25 mouse cellular contexts compared by ENCODE assay signal in the genomic region with DNA sequence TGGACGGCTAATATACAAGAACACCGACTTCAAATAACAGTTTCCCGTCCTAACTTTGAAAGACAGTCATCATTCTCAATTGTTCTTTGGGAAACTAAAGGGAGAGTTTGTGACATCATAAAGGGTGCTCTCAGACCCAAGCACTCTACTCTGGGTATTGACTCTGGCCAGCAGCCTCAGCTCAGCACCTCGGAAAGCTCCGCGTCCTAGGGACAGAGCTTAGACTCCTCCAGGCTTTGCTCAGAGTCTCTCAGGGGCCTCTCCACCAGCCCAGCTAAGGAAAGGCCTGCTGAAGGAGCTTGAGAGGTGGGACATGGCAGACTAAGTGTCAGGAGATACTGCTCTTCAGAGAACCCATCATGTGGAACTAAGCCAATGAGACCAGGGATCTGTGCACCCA. TPM values are rescaled to one million over a fixed set of nuclear protein-coding genes. Genes with fewer than 3 reads are reported as not detected.
A peak's percentile ranks its signal among the peaks of the same experiment; 100 is the strongest.
DNase-seq lines count a peak whose midpoint lies in the region; ATAC-seq and TF ChIP-seq lines count a peak whose summit lies in the region.
"Had no signal": no experiment of that assay in that cellular context is flagged by ENCODE, and none has a peak within 500 bp of the region (broad histone marks: within the 10 kb centered on the region; RNA-seq: fewer than 3 reads in every experiment).

No protein-coding gene starts in this region.

- no peak for TF ChIP-seq CTCF in intestine, postnatal 0 days (IDR thresholded peaks at IDR 0.05; ENCODE audit: low read depth)
- no peak for TF ChIP-seq CTCF in stomach, postnatal 0 days (IDR thresholded peaks at IDR 0.05; ENCODE audit: low read depth)

- H3K4me2 ChIP-seq in intestine, embryonic 14.5 days (ENCODE audit: low read length) = no peak overlapping the region
- H3K4me2 ChIP-seq in intestine, postnatal 0 days (replicated peaks; ENCODE audit: low read depth) = no peak overlapping the region
- no peak overlapping the region for H3K4me2 ChIP-seq in lung, embryonic 16.5 days (ENCODE audit: low read depth, low read length)
- H3K4me2 ChIP-seq in stomach, postnatal 0 days (replicated peaks; ENCODE audit: low read depth) = no peak overlapping the region
- H3K4me2 ChIP-seq: forebrain, embryonic 13.5 days; heart, embryonic 13.5 days; midbrain, embryonic 11.5 days; neural tube, embryonic 13.5 days; stomach, embryonic 15.5 days had no signal

- H3K9ac ChIP-seq in intestine, embryonic 14.5 days (ENCODE audit: low read length) = no peak overlapping the region
- no peak overlapping the region for H3K9ac ChIP-seq in intestine, postnatal 0 days (ENCODE audit: low read depth, low read length)
- no peak overlapping the region for H3K9ac ChIP-seq in lung, embryonic 16.5 days (ENCODE audit: low read length)
- no peak overlapping the region for H3K9ac ChIP-seq in stomach, postnatal 0 days (ENCODE audit: low read length)
- H3K9ac ChIP-seq: heart, embryonic 13.5 days; neural tube, embryonic 13.5 days; stomach, embryonic 15.5 days had no signal

- no peaks in the 10 kb centered on the region for H3K36me3 ChIP-seq in intestine, embryonic 14.5 days (ENCODE audit: control insufficient read depth, insufficient read depth, low read length)
- H3K36me3 ChIP-seq in intestine, postnatal 0 days (ENCODE audit: control insufficient read depth, insufficient read depth) = no peaks in the 10 kb centered on the region
- H3K36me3 ChIP-seq in lung, embryonic 16.5 days (ENCODE audit: control insufficient read depth, insufficient read depth, low read length) = no peaks in the 10 kb centered on the region
- no peaks in the 10 kb centered on the region for H3K36me3 ChIP-seq in stomach, postnatal 0 days (ENCODE audit: control insufficient read depth, insufficient read depth, low read length)
- H3K36me3 ChIP-seq: heart, embryonic 13.5 days; neural tube, embryonic 13.5 days; stomach, embryonic 15.5 days had no signal

- H3K4me1 ChIP-seq in intestine, embryonic 14.5 days (replicated peaks; ENCODE audit: control insufficient read depth, insufficient read depth, low read length) = no peaks in the 10 kb centered on the region
- H3K4me1 ChIP-seq in intestine, postnatal 0 days (replicated peaks; ENCODE audit: control insufficient read depth, insufficient read depth, low read length) = no peaks in the 10 kb centered on the region
- H3K4me1 ChIP-seq in lung, embryonic 16.5 days (replicated peaks; ENCODE audit: control insufficient read depth, insufficient read depth, low read length) = no peaks in the 10 kb centered on the region
- H3K4me1 ChIP-seq in stomach, postnatal 0 days (replicated peaks; ENCODE audit: control insufficient read depth, insufficient read depth) = no peaks in the 10 kb centered on the region
- H3K4me1 ChIP-seq: forebrain, embryonic 13.5 days; neural tube, embryonic 13.5 days; stomach, embryonic 15.5 days had no signal

- H3K4me3 ChIP-seq in intestine, embryonic 14.5 days (ENCODE audit: low read depth, low read length) = no peak overlapping the region
- no peak overlapping the region for H3K4me3 ChIP-seq in intestine, postnatal 0 days (ENCODE audit: low read depth, low read length)
- no peak overlapping the region for H3K4me3 ChIP-seq in lung, embryonic 16.5 days (ENCODE audit: low read length)
- no peak overlapping the region for H3K4me3 ChIP-seq in stomach, postnatal 0 days (ENCODE audit: low read depth, low read length)
- H3K4me3 ChIP-seq: forebrain, embryonic 13.5 days; heart, embryonic 13.5 days; neural tube, embryonic 13.5 days; stomach, embryonic 15.5 days had no signal

- no peaks in the 10 kb centered on the region for H3K27me3 ChIP-seq in intestine, embryonic 14.5 days (replicated peaks; ENCODE audit: control insufficient read depth, insufficient read depth, low read length)
- no peaks in the 10 kb centered on the region for H3K27me3 ChIP-seq in intestine, postnatal 0 days (replicated peaks; ENCODE audit: control insufficient read depth, insufficient read depth, low read length)
- H3K27me3 ChIP-seq in lung, embryonic 16.5 days (ENCODE audit: control insufficient read depth, insufficient read depth, low read depth, low read length) = no peaks in the 10 kb centered on the region
- H3K27me3 ChIP-seq in stomach, postnatal 0 days (ENCODE audit: control insufficient read depth, insufficient read depth, low read length) = no peaks in the 10 kb centered on the region
- H3K27me3 ChIP-seq: forebrain, embryonic 13.5 days; heart, embryonic 13.5 days; neural tube, embryonic 13.5 days; stomach, embryonic 15.5 days had no signal

- DNase-seq in intestine, embryonic 14.5 days (ENCODE audit: low spot score) = peak; percentile 71
- DNase-seq in lung, postnatal 36 days = no peak
- DNase-seq in ZHBTc4 (ENCODE audit: low read depth, low spot score) = peak; percentile 57
- no peak for DNase-seq in stomach, postnatal 0 days (ENCODE audit: low spot score)
- no peak for DNase-seq in B cell, adult 2 months
- no peak for DNase-seq in left cerebral cortex, postnatal 14 days (ENCODE audit: low spot score in 2 of 2)
- DNase-seq: adrenal gland, postnatal 14 days; cerebellum, adult 11-12 months; cerebellum, postnatal 36 days; gastrocnemius, postnatal 14 days had no signal

- H3K27ac ChIP-seq in intestine, embryonic 14.5 days (ENCODE audit: low read depth) = no peak overlapping the region
- no peak overlapping the region for H3K27ac ChIP-seq in intestine, postnatal 0 days (ENCODE audit: low read depth, low read length)
- H3K27ac ChIP-seq in lung, embryonic 16.5 days (ENCODE audit: low read length) = no peak overlapping the region
- no peak overlapping the region for H3K27ac ChIP-seq in stomach, postnatal 0 days (replicated peaks)
- H3K27ac ChIP-seq: forebrain, embryonic 13.5 days; heart, embryonic 13.5 days; neural tube, embryonic 13.5 days; stomach, embryonic 15.5 days had no signal

- intact Hi-C loops in left cerebral cortex, postnatal 14 days (cut with DNase I) = no loop called here

- no peaks in the 10 kb centered on the region for H3K9me3 ChIP-seq in intestine, embryonic 14.5 days (ENCODE audit: control insufficient read depth, low read length)
- H3K9me3 ChIP-seq in intestine, postnatal 0 days (ENCODE audit: control insufficient read depth) = no peaks in the 10 kb centered on the region
- H3K9me3 ChIP-seq in lung, embryonic 16.5 days (ENCODE audit: control insufficient read depth, low read length) = no peaks in the 10 kb centered on the region
- H3K9me3 ChIP-seq in stomach, postnatal 0 days (ENCODE audit: control insufficient read depth, low read length) = no peaks in the 10 kb centered on the region
- H3K9me3 ChIP-seq: forebrain, embryonic 13.5 days; heart, embryonic 13.5 days; neural tube, embryonic 13.5 days; stomach, embryonic 15.5 days had no signal

- WGBS in intestine, embryonic 14.5 days = 65% methylated on average over 6 of the region's 6 CpGs
- 64% methylated on average over 6 of the region's 6 CpGs for WGBS in intestine, postnatal 0 days
- 61% methylated on average over 5 of the region's 6 CpGs for WGBS in lung, embryonic 16.5 days
- 67% methylated on average over 5 of the region's 6 CpGs for WGBS in stomach, postnatal 0 days

- ATAC-seq in intestine, embryonic 14.5 days (replicated peaks; ENCODE audit: low FRiP score, low TSS enrichment, low read depth) = no peak
- ATAC-seq in intestine, postnatal 0 days = no peak
- 0 out of 2 replicates have a peak, but pooled peaks have one; percentile 47 for ATAC-seq in lung, embryonic 16.5 days (ENCODE audit: low read depth)
- ATAC-seq in stomach, postnatal 0 days (ENCODE audit: low FRiP score, low TSS enrichment) = peak; percentile 48; the same call in 1 of the 2 replicates
- ATAC-seq: forebrain, embryonic 13.5 days had no signal

- no peak for TF ChIP-seq EP300 in stomach, postnatal 0 days (optimal IDR thresholded peaks at IDR 0.05)

RNA-seq across cellular contexts. Expression of a gene that starts 0.4 kb away (rescaled TPM):
- polyA plus RNA-seq in intestine, embryonic 14.5 days (2014; fragmentation: Nextera tagmentation; extraction: Ambion mirVana) = not detected in 2 replicates
- polyA plus RNA-seq in intestine, postnatal 0 days (2015; fragmentation: Nextera tagmentation; extraction: Ambion mirVana) = not detected in 2 replicates
- polyA plus RNA-seq in lung, embryonic 16.5 days (2015; fragmentation: Nextera tagmentation; extraction: Ambion mirVana) = 0.24 and 0.29 TPM in 2 replicates
- 0.02 TPM in 1 of 2 replicates, not detected in the other for polyA plus RNA-seq in stomach, postnatal 0 days (2015; fragmentation: Nextera tagmentation; extraction: Ambion mirVana)
- 1 to 10 TPM; 1.0 to 1.1 TPM for total RNA-seq in left cerebral cortex, postnatal 14 days (2021)
- total RNA-seq: adrenal gland, postnatal 14 days; gastrocnemius, postnatal 14 days; liver, adult 2 months; monocyte, adult 5-6 weeks had no signal
- polyA plus RNA-seq: forebrain, embryonic 13.5 days; heart, embryonic 13.5 days; kidney, embryonic 16.5 days; liver, adult 2 months; stomach, embryonic 15.5 days had no signal

RNA-seq across cellular contexts. Expression of a gene that starts 14.6 kb away (rescaled TPM):
- not detected in 2 replicates for polyA plus RNA-seq in intestine, embryonic 14.5 days (2014; fragmentation: Nextera tagmentation; extraction: Ambion mirVana)
- not detected in 2 replicates for polyA plus RNA-seq in intestine, postnatal 0 days (2015; fragmentation: Nextera tagmentation; extraction: Ambion mirVana)
- polyA plus RNA-seq in lung, embryonic 16.5 days (2015; fragmentation: Nextera tagmentation; extraction: Ambion mirVana) = not detected in 2 replicates
- not detected in 2 replicates for polyA plus RNA-seq in stomach, postnatal 0 days (2015; fragmentation: Nextera tagmentation; extraction: Ambion mirVana)
- total RNA-seq in left cerebral cortex, postnatal 14 days (2021) = under 1 TPM in 1 of 2 experiments, not detected in 1; 0.08 TPM
- total RNA-seq: adrenal gland, postnatal 14 days; gastrocnemius, postnatal 14 days; hematopoietic stem cell, adult 5-6 weeks; layer of hippocampus, postnatal 10 days; left cerebral cortex, postnatal 10 days; liver, adult 2 months; monocyte, adult 5-6 weeks had no signal
- polyA plus RNA-seq: C2C12; forebrain, embryonic 13.5 days; heart, embryonic 13.5 days; kidney, embryonic 16.5 days; liver, adult 2 months; midbrain, embryonic 11.5 days; neural tube, embryonic 13.5 days; spleen, adult 2 months; stomach, embryonic 15.5 days had no signal

RNA-seq across cellular contexts. Expression of a gene that starts 23.4 kb away (rescaled TPM):
- 111 and 115 TPM in 2 replicates for polyA plus RNA-seq in intestine, embryonic 14.5 days (2014; fragmentation: Nextera tagmentation; extraction: Ambion mirVana)
- 81.4 and 84.5 TPM in 2 replicates for polyA plus RNA-seq in intestine, postnatal 0 days (2015; fragmentation: Nextera tagmentation; extraction: Ambion mirVana)
- 168 and 183 TPM in 2 replicates for polyA plus RNA-seq in lung, embryonic 16.5 days (2015; fragmentation: Nextera tagmentation; extraction: Ambion mirVana)
- 73.4 and 77.1 TPM in 2 replicates for polyA plus RNA-seq in stomach, postnatal 0 days (2015; fragmentation: Nextera tagmentation; extraction: Ambion mirVana)
- 100 to 1,000 TPM; 119 to 121 TPM for total RNA-seq in left cerebral cortex, postnatal 14 days (2021)

RNA-seq across cellular contexts. Expression of a gene that starts 34.1 kb away (rescaled TPM):
- polyA plus RNA-seq in intestine, embryonic 14.5 days (2014; fragmentation: Nextera tagmentation; extraction: Ambion mirVana) = not detected in 2 replicates
- not detected in 2 replicates for polyA plus RNA-seq in intestine, postnatal 0 days (2015; fragmentation: Nextera tagmentation; extraction: Ambion mirVana)
- not detected in 2 replicates for polyA plus RNA-seq in lung, embryonic 16.5 days (2015; fragmentation: Nextera tagmentation; extraction: Ambion mirVana)
- polyA plus RNA-seq in stomach, postnatal 0 days (2015; fragmentation: Nextera tagmentation; extraction: Ambion mirVana) = 0.02 TPM in 1 of 2 replicates, not detected in the other
- total RNA-seq in left cerebral cortex, postnatal 14 days (2021) = not detected
- total RNA-seq: adrenal gland, postnatal 14 days; gastrocnemius, postnatal 14 days; hematopoietic stem cell, adult 5-6 weeks; left cerebral cortex, postnatal 10 days; liver, adult 2 months had no signal
- polyA plus RNA-seq: C2C12; forebrain, embryonic 13.5 days; heart, embryonic 13.5 days; kidney, embryonic 16.5 days; liver, adult 2 months; neural tube, embryonic 13.5 days; spleen, adult 2 months; stomach, embryonic 15.5 days had no signal

RNA-seq across cellular contexts. Expression of a gene that starts 35.9 kb away (rescaled TPM):
- not detected in 2 replicates for polyA plus RNA-seq in intestine, embryonic 14.5 days (2014; fragmentation: Nextera tagmentation; extraction: Ambion mirVana)
- not detected in 2 replicates for polyA plus RNA-seq in intestine, postnatal 0 days (2015; fragmentation: Nextera tagmentation; extraction: Ambion mirVana)
- polyA plus RNA-seq in lung, embryonic 16.5 days (2015; fragmentation: Nextera tagmentation; extraction: Ambion mirVana) = not detected in 2 replicates
- polyA plus RNA-seq in stomach, postnatal 0 days (2015; fragmentation: Nextera tagmentation; extraction: Ambion mirVana) = not detected in 2 replicates
- total RNA-seq in left cerebral cortex, postnatal 14 days (2021) = not detected
- total RNA-seq: adrenal gland, postnatal 14 days; gastrocnemius, postnatal 14 days; layer of hippocampus, postnatal 10 days; left cerebral cortex, postnatal 10 days; liver, adult 2 months had no signal
- polyA plus RNA-seq: C2C12; forebrain, embryonic 13.5 days; heart, embryonic 13.5 days; kidney, embryonic 16.5 days; liver, adult 2 months; midbrain, embryonic 11.5 days; neural tube, embryonic 13.5 days; spleen, adult 2 months; stomach, embryonic 15.5 days had no signal

Comparison
In these comparisons a context has a peak if more than half of its experiments do, and no peak if none do; other contexts are left out.
1. ATAC-seq: peak in lung, embryonic 16.5 days (single experiment) and stomach, postnatal 0 days (single experiment); none in intestine, embryonic 14.5 days (single experiment) and intestine, postnatal 0 days (single experiment).
2. DNase-seq: peak in intestine, embryonic 14.5 days (single experiment) and ZHBTc4 (single experiment); none in lung, postnatal 36 days (single experiment), stomach, postnatal 0 days (single experiment), B cell, adult 2 months (0 of 2) and left cerebral cortex, postnatal 14 days (0 of 2).